Mouse (Mus musculus): ENCODE results near the gene Xpnpep3. TPM values are rescaled to one million over a fixed set of nuclear protein-coding genes. Genes with fewer than 3 reads are reported as not detected.
A peak's percentile ranks its signal among the peaks of the same experiment; 100 is the strongest.
"Not testable (repeated sequence)": the region's sequence is repeated elsewhere in the genome, so short reads cannot be mapped to it uniquely, and the experiment has no call there.

Xpnpep3 gene
- polyA plus RNA-seq, 1 experiment from 2014 or later: 12.0 TPM

GRCm38 (mm10) chr15:81408199-81408598 is 8.3 kb downstream of the Xpnpep3 start, which contains the start of gene Dnajb7:
TSS of gene Dnajb7 (minus strand) at chr15:81408299.
- no peak within 1 kb of the TSS for H3K4me2 ChIP-seq
- H3K36me3 ChIP-seq: no peaks in the 10 kb centered on the region
- WGBS: 97% methylated on average over 1 of the region's 1 CpGs
- H3K9ac ChIP-seq: no peak within 1 kb of the TSS
- no peaks in the 10 kb centered on the region for H3K9me3 ChIP-seq
- ATAC-seq (ENCODE audit: insufficient number of reproducible peaks, low FRiP score, low TSS enrichment, low read depth): no peak
- H3K27me3 ChIP-seq: no peaks in the 10 kb centered on the region
- H3K27ac ChIP-seq: no peak within 1 kb of the TSS
- no peaks in the 10 kb centered on the region for H3K4me1 ChIP-seq
- H3K4me3 ChIP-seq: no peak within 1 kb of the TSS

- peak; percentile 80 for ATAC-seq (ENCODE audit: insufficient number of reproducible peaks, low FRiP score, low TSS enrichment, low read depth)
- H3K27me3 ChIP-seq, H3K36me3 ChIP-seq, H3K9me3 ChIP-seq, H3K4me1 ChIP-seq, H3K27ac ChIP-seq: not testable (repeated sequence)
- peak overlapping the region; percentile 53 for H3K4me2 ChIP-seq
- H3K4me3 ChIP-seq: peak overlapping the region; percentile 34
- peak overlapping the region; percentile 23; the same call in 1 of the 2 replicates for H3K9ac ChIP-seq
- 6% methylated on average over 22 of the region's 22 CpGs for WGBS
Observed at GRCm38 (mm10) chr15:81416763-81417310, 16.9 kb downstream of the Xpnpep3 start.

- Histone ChIP-seq H3K9me3 (no peaks in the 10 kb centered on the region), H3K9ac (no peak overlapping the region), H3K4me2 (no peak overlapping the region), H3K36me3 (peaks cover 4% of the 10 kb centered on the region; the same call in 1 of the 2 replicates), H3K27ac (no peak overlapping the region), H3K4me1 (0 out of 2 replicates have a peak, but pooled peaks cover 3% of the 10 kb centered on the region), H3K4me3 (no peak overlapping the region), H3K27me3 (no peaks in the 10 kb centered on the region)
- 84% methylated on average over 4 of the region's 4 CpGs for WGBS
- no peak for ATAC-seq (ENCODE audit: insufficient number of reproducible peaks, low FRiP score, low TSS enrichment, low read depth)
Observed at GRCm38 (mm10) chr15:81418065-81418464, 18.1 kb downstream of the Xpnpep3 start.

- 42% methylated on average over 1 of the region's 1 CpGs for WGBS
- Histone ChIP-seq H3K4me2 (no peak overlapping the region), H3K9ac (no peak overlapping the region), H3K9me3 (no peaks in the 10 kb centered on the region), H3K27me3 (no peaks in the 10 kb centered on the region), H3K4me3 (no peak overlapping the region), H3K36me3 (peaks cover 4% of the 10 kb centered on the region; the same call in 1 of the 2 replicates), H3K27ac (no peak overlapping the region), H3K4me1 (0 out of 2 replicates have a peak, but pooled peaks cover 3% of the 10 kb centered on the region)
- no peak for ATAC-seq (ENCODE audit: insufficient number of reproducible peaks, low FRiP score, low TSS enrichment, low read depth)
Observed at GRCm38 (mm10) chr15:81421454-81421853, 21.5 kb downstream of the Xpnpep3 start.

GRCm38 (mm10) chr15:81422156-81422681 is 22.3 kb downstream of the Xpnpep3 start:
- peaks cover 4% of the 10 kb centered on the region; the same call in 1 of the 2 replicates for H3K36me3 ChIP-seq
- no peaks in the 10 kb centered on the region for H3K9me3 ChIP-seq
- no peaks in the 10 kb centered on the region for H3K4me1 ChIP-seq
- no peak overlapping the region for H3K4me3 ChIP-seq
- H3K4me2 ChIP-seq: no peak overlapping the region
- WGBS: 65% methylated on average over 7 of the region's 7 CpGs
- H3K27me3 ChIP-seq: no peaks in the 10 kb centered on the region
- no peak for ATAC-seq (ENCODE audit: insufficient number of reproducible peaks, low FRiP score, low TSS enrichment, low read depth)
- H3K27ac ChIP-seq: 0 out of 2 replicates have a peak overlapping the region, but pooled peaks have one; percentile 13
- no peak overlapping the region for H3K9ac ChIP-seq

- WGBS: 93% methylated on average over 3 of the region's 3 CpGs
- Histone ChIP-seq H3K9ac (no peak overlapping the region), H3K27ac (no peak overlapping the region)
Observed at GRCm38 (mm10) chr15:81425311-81425710, 25.4 kb downstream of the Xpnpep3 start.

GRCm38 (mm10) chr15:81427947-81428346 is 28.0 kb downstream of the Xpnpep3 start:
- Histone ChIP-seq H3K27ac (no peak overlapping the region), H3K4me3 (no peak overlapping the region), H3K4me1 (no peaks in the 10 kb centered on the region), H3K9me3 (no peaks in the 10 kb centered on the region), H3K36me3 (peaks cover 25% of the 10 kb centered on the region), H3K4me2 (no peak overlapping the region), H3K9ac (no peak overlapping the region), H3K27me3 (no peaks in the 10 kb centered on the region)
- WGBS: 86% methylated on average over 2 of the region's 2 CpGs
- ATAC-seq (ENCODE audit: insufficient number of reproducible peaks, low FRiP score, low TSS enrichment, low read depth): no peak

More at GRCm38 (mm10) chr15:81425311-81425710, 25.4 kb downstream of the Xpnpep3 start:
- Histone ChIP-seq H3K4me1 (no peaks in the 10 kb centered on the region), H3K9me3 (no peaks in the 10 kb centered on the region), H3K27me3 (no peaks in the 10 kb centered on the region), H3K36me3 (peaks cover 9% of the 10 kb centered on the region; the same call in 1 of the 2 replicates), H3K4me2 (no peak overlapping the region), H3K4me3 (no peak overlapping the region)
- ATAC-seq (ENCODE audit: insufficient number of reproducible peaks, low FRiP score, low TSS enrichment, low read depth): no peak

- H3K4me2 ChIP-seq: no peak overlapping the region
- H3K27ac ChIP-seq: no peak overlapping the region
- no peak for ATAC-seq (ENCODE audit: insufficient number of reproducible peaks, low FRiP score, low TSS enrichment, low read depth)
- H3K9ac ChIP-seq: no peak overlapping the region
- H3K4me3 ChIP-seq: no peak overlapping the region
- H3K27me3 ChIP-seq: no peaks in the 10 kb centered on the region
- no peaks in the 10 kb centered on the region for H3K9me3 ChIP-seq
- H3K36me3 ChIP-seq: peaks cover 25% of the 10 kb centered on the region
- 79% methylated on average over 1 of the region's 1 CpGs for WGBS
- no peaks in the 10 kb centered on the region for H3K4me1 ChIP-seq
Observed at GRCm38 (mm10) chr15:81431195-81431594, 31.3 kb downstream of the Xpnpep3 start.

GRCm38 (mm10) chr15:81438345-81438744 is 38.4 kb downstream of the Xpnpep3 start:
- no peak overlapping the region for H3K9ac ChIP-seq
- no peak overlapping the region for H3K4me2 ChIP-seq
- peaks cover 30% of the 10 kb centered on the region for H3K36me3 ChIP-seq
- H3K9me3 ChIP-seq: no peaks in the 10 kb centered on the region
- no peak overlapping the region for H3K4me3 ChIP-seq
- 90% methylated on average over 1 of the region's 1 CpGs for WGBS
- no peak for ATAC-seq (ENCODE audit: insufficient number of reproducible peaks, low FRiP score, low TSS enrichment, low read depth)
- H3K4me1 ChIP-seq: no peaks in the 10 kb centered on the region
- no peaks in the 10 kb centered on the region for H3K27me3 ChIP-seq
- no peak overlapping the region for H3K27ac ChIP-seq

GRCm38 (mm10) chr15:81439236-81439635 is 39.3 kb downstream of the Xpnpep3 start:
- H3K4me2 ChIP-seq: no peak overlapping the region
- H3K4me3 ChIP-seq: no peak overlapping the region
- no peak overlapping the region for H3K9ac ChIP-seq
- no peaks in the 10 kb centered on the region for H3K4me1 ChIP-seq
- peaks cover 35% of the 10 kb centered on the region for H3K36me3 ChIP-seq
- no peak overlapping the region for H3K27ac ChIP-seq
- no peaks in the 10 kb centered on the region for H3K27me3 ChIP-seq
- no peaks in the 10 kb centered on the region for H3K9me3 ChIP-seq
- no peak for ATAC-seq (ENCODE audit: insufficient number of reproducible peaks, low FRiP score, low TSS enrichment, low read depth)

GRCm38 (mm10) chr15:81448463-81448862 is 48.5 kb downstream of the Xpnpep3 start:
- Histone ChIP-seq H3K9me3 (no peaks in the 10 kb centered on the region), H3K4me2 (no peak overlapping the region), H3K4me3 (no peak overlapping the region), H3K36me3 (peaks cover 49% of the 10 kb centered on the region), H3K27ac (no peak overlapping the region), H3K4me1 (no peaks in the 10 kb centered on the region), H3K27me3 (no peaks in the 10 kb centered on the region), H3K9ac (no peak overlapping the region)
- ATAC-seq (ENCODE audit: insufficient number of reproducible peaks, low FRiP score, low TSS enrichment, low read depth): no peak
- WGBS: 48% methylated on average over 3 of the region's 3 CpGs

GRCm38 (mm10) chr15:81461523-81461922 is 61.6 kb downstream of the Xpnpep3 start:
- H3K27ac ChIP-seq: no peak overlapping the region
- H3K4me1 ChIP-seq: peaks cover 3% of the 10 kb centered on the region; the same call in 1 of the 2 replicates
- no peak overlapping the region for H3K4me3 ChIP-seq
- H3K4me2 ChIP-seq: no peak overlapping the region
- peaks cover 8% of the 10 kb centered on the region for H3K36me3 ChIP-seq
- no peak for ATAC-seq (ENCODE audit: insufficient number of reproducible peaks, low FRiP score, low TSS enrichment, low read depth)
- H3K9me3 ChIP-seq: 0 out of 2 replicates have a peak, but pooled peaks cover 5% of the 10 kb centered on the region
- H3K27me3 ChIP-seq: no peaks in the 10 kb centered on the region
- no peak overlapping the region for H3K9ac ChIP-seq
- 83% methylated on average over 7 of the region's 7 CpGs for WGBS

All from limb, embryonic 15.5 days (tissue).